Mouse (Mus musculus): Measurements from ENCODE around the gene Acads. TPM values are rescaled to one million over a fixed set of nuclear protein-coding genes. Genes with fewer than 3 reads are reported as not detected.

Acads gene
- total and polyA plus RNA-seq, 3 experiments: 31.9 to 56.5 TPM; not detected in 1

GRCm38 (mm10) chr5:115155831-115156230, 36.7 kb upstream of the Acads start (continued):
- peak; percentile 81 for TF ChIP-seq TAL1 (IDR thresholded peaks at IDR 0.05; ENCODE audit: low read length)

GRCm38 (mm10) chr5:115155156-115155631, 36.0 kb upstream of the Acads start:
- peaks cover 7 to 29% of the 10 kb centered on the region in 2 experiments for H3K4me1 ChIP-seq (ENCODE audit: control insufficient read depth in 1 of 2, insufficient read depth in 2 of 2, low read length in 2 of 2)
- TF ChIP-seq MAX (IDR thresholded peaks at IDR 0.05; ENCODE audit: low read length) (peak; percentile 49), MYC (IDR thresholded peaks at IDR 0.05; ENCODE audit: low read depth, low read length) (peak; percentile 64; the same call in 1 of the 2 replicates), MXI1 (IDR thresholded peaks at IDR 0.05; ENCODE audit: low read depth, low read length) (0 out of 2 replicates have a peak, but pooled peaks have one; percentile 35), POLR2A (IDR thresholded peaks at IDR 0.05; ENCODE audit: control insufficient read depth in 1 of 2, insufficient read depth in 1 of 2, low read depth in 1 of 2, low read length in 2 of 2, poor library complexity in 1 of 2) (no peak)
- H3K9me3 ChIP-seq (replicated peaks; ENCODE audit: insufficient read depth, low read length): no peaks in the 10 kb centered on the region
- H3K79me2 ChIP-seq (ENCODE audit: control insufficient read depth, insufficient read depth, low read length, poor library complexity): peaks cover 67% of the 10 kb centered on the region
- peak overlapping the region; percentile 65 for H3K9ac ChIP-seq (ENCODE audit: control insufficient read depth, low read depth, low read length, poor library complexity, severe bottlenecking)
- DNase-seq (ENCODE audit: low read depth, low spot score): peak; percentile 67
- no peaks in the 10 kb centered on the region for H3K27me3 ChIP-seq (ENCODE audit: control insufficient read depth in 1 of 2, insufficient read depth in 2 of 2, low read length in 2 of 2)
- peak overlapping the region; percentile 38 to 45 for H3K4me3 ChIP-seq (ENCODE audit: control insufficient read depth in 1 of 2, insufficient read depth in 1 of 2, low read depth in 2 of 2, low read length in 2 of 2)
- peaks cover 9 to 32% of the 10 kb centered on the region in 2 experiments for H3K36me3 ChIP-seq (ENCODE audit: control insufficient read depth in 1 of 2, insufficient read depth in 2 of 2, low read length in 2 of 2)
- peak overlapping the region; percentile 73 for H3K27ac ChIP-seq (ENCODE audit: control insufficient read depth, low read depth, low read length)

DNA sequence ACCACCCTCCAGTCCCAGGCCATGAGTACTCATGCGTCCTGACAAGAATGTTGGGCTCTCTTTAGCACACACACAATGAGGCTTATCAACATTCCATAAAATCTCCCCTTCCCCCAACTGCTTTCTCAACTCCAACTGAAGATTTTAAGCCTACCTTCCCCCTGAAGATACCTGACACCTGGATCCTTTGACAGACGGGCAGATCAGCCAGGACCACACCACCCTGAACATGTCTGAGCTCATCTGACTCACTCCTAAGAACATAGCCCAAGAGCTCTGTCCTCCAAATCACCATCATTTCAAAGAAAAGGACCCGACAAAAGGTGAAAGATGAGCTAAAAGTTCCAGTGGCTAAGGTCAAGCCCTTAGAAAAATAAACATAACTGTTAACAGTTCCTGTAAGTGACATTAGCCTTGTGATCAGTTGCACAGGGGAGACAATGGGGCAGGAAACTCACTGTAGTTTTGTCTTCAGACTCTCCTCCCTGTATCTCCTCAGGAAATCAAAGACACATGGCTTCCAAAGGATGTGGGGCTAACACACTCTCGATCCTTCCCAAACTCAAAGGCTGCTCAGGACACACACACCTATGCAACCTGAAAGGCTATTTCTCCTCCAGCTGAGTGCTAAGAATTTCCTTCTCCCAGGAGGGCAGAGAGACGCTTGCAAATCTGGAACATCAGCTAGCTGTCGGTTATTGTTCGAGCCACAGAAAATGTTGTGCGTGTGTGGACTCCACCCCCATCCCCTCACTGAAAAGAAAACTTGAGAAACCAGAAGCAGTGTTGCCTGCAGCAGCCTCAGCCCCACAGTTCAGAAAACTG, 33.2 kb upstream of the Acads start:
- H3K9me3 ChIP-seq (replicated peaks; ENCODE audit: insufficient read depth, low read length): no peaks in the 10 kb centered on the region
- H3K9ac ChIP-seq (ENCODE audit: control insufficient read depth, low read depth, low read length, poor library complexity, severe bottlenecking): no peak overlapping the region
- H3K4me1 ChIP-seq (ENCODE audit: control insufficient read depth in 1 of 2, insufficient read depth in 2 of 2, low read length in 2 of 2): peaks cover 7 to 21% of the 10 kb centered on the region in 2 experiments
- no peak overlapping the region for H3K4me3 ChIP-seq (ENCODE audit: control insufficient read depth in 1 of 2, insufficient read depth in 1 of 2, low read depth in 2 of 2, low read length in 2 of 2)
- no peaks in the 10 kb centered on the region for H3K27me3 ChIP-seq (ENCODE audit: control insufficient read depth in 1 of 2, insufficient read depth in 2 of 2, low read length in 2 of 2)
- H3K79me2 ChIP-seq (ENCODE audit: control insufficient read depth, insufficient read depth, low read length, poor library complexity): peaks cover 51% of the 10 kb centered on the region
- DNase-seq (ENCODE audit: low read depth, low spot score): no peak
- peaks cover 23% of the 10 kb centered on the region in 2 experiments for H3K36me3 ChIP-seq (ENCODE audit: control insufficient read depth in 1 of 2, insufficient read depth in 2 of 2, low read length in 2 of 2)
- no peak for TF ChIP-seq JUND (IDR thresholded peaks at IDR 0.05; ENCODE audit: low read depth, low read length)
- TF ChIP-seq MYC (IDR thresholded peaks at IDR 0.05; ENCODE audit: low read depth, low read length): no peak
- TF ChIP-seq CHD1 (IDR thresholded peaks at IDR 0.05; ENCODE audit: low read depth, low read length): no peak
- TF ChIP-seq SIN3A (IDR thresholded peaks at IDR 0.05; ENCODE audit: low read length): no peak
- no peak for TF ChIP-seq HCFC1 (IDR thresholded peaks at IDR 0.05; ENCODE audit: low read depth, low read length)
- no peak for TF ChIP-seq MYB (IDR thresholded peaks at IDR 0.05; ENCODE audit: low read depth, low read length)
- no peak for TF ChIP-seq RAD21 (IDR thresholded peaks at IDR 0.05; ENCODE audit: low read depth, low read length)
- TF ChIP-seq BHLHE40 (IDR thresholded peaks at IDR 0.05; ENCODE audit: borderline replicate concordance, low read depth, low read length): no peak
- no peak for TF ChIP-seq ZC3H11A (IDR thresholded peaks at IDR 0.05; ENCODE audit: low read depth, low read length)
- TF ChIP-seq CHD2 (IDR thresholded peaks at IDR 0.05; ENCODE audit: low read length): no peak
- no peak overlapping the region for H3K27ac ChIP-seq (ENCODE audit: control insufficient read depth, low read depth, low read length)
